Mouse (Mus musculus): Measurements from ENCODE around the gene Chmp1a. TPM values are rescaled to one million over a fixed set of nuclear protein-coding genes. Genes with fewer than 3 reads are reported as not detected.

Chmp1a gene
- polyA plus RNA-seq (2012; rRNA removed), result 64.7 and 76.1 TPM in 2 replicates

DNA sequence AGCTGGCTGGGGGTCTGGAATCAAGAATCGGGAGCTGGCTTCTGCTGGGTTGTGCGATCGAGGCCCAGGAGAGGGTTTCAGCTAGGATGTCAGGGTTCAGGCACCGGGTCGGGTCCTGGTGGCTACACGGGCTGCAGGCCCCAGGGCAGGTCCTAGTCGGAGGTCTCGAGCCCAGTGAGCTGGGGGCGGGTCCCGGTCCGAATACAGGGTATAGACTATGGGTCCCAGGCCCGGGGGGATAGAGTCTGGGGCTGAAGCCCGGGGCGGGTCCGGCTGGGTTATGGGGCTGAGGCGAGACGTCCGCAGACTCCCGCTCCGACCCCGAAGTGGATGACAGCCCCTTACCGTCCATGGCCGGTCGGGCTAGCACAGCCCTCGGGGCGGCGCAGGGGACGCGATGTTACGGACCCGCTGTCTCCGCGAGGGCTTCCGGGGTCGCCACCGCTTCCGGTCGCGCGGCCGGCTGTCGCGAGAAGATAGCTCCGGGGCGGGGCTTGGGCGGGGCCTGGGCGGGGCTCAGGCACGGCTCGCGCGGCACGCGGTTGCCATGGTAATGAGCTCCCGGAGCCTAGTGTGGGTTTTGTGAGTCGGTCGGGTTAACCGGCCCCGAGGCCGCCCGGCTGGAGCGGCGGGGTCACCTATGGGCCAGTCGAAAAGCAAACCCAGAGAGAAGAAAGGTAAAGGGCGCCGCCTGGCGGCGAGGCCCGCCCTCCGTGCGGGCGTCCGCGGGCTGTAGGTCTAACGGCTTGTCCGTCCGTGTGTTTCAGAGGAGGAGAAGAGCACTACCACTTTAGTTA lies at the start of gene Chmp1a, which contains the start of gene Spata33:
Gene Chmp1a (minus strand): TSS at position 443 of the 797 bp plus-strand sequence.
Gene Spata33 (plus strand): TSS at position 512 of the 797 bp plus-strand sequence.

DNA sequence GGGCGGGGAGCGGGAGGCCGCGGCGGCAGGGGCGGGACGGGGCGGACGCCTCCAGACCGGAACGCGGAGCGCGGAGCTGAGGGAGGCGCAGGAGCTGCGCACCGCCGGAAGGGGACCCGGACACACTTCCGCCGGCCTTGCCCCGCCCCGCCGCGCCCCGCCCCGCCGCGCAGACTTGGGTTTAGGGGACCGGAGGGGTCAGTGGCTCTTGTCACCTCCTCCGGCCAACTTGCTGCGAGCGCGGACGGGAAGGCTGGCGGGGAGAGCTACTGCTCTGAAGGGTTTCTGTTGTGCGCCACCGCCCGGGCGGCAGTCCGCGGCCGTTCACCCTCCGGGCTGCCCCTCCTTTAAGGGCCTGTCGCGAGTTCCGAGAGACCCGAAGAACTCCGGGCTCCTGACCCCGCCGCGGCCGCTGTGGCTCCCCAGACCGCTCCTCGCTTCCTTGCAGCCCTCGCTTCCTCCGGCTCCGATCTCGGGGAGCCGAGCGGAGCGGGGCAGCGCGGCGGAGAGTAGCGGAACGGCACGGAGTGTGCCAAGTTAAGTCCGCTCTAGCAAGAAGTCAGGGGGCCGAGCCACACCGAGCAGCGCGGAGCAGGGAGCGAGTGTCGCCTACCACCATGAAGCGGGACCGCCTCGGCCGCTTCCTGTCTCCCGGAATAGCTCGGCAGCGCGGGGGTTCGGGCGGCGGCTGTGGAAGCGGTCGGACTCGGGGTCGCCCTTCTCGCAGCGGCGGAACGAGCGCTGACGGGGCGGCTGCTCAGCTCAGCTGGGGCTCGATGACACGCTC lies 41.7 kb upstream of the Chmp1a start, which contains the start of the genes Zfp276 and Vps9d1:
Gene Zfp276 (plus strand): TSS at position 97 of the 787 bp plus-strand sequence.
Gene Vps9d1 (minus strand): TSS at position 250 of the 787 bp plus-strand sequence.

DNA sequence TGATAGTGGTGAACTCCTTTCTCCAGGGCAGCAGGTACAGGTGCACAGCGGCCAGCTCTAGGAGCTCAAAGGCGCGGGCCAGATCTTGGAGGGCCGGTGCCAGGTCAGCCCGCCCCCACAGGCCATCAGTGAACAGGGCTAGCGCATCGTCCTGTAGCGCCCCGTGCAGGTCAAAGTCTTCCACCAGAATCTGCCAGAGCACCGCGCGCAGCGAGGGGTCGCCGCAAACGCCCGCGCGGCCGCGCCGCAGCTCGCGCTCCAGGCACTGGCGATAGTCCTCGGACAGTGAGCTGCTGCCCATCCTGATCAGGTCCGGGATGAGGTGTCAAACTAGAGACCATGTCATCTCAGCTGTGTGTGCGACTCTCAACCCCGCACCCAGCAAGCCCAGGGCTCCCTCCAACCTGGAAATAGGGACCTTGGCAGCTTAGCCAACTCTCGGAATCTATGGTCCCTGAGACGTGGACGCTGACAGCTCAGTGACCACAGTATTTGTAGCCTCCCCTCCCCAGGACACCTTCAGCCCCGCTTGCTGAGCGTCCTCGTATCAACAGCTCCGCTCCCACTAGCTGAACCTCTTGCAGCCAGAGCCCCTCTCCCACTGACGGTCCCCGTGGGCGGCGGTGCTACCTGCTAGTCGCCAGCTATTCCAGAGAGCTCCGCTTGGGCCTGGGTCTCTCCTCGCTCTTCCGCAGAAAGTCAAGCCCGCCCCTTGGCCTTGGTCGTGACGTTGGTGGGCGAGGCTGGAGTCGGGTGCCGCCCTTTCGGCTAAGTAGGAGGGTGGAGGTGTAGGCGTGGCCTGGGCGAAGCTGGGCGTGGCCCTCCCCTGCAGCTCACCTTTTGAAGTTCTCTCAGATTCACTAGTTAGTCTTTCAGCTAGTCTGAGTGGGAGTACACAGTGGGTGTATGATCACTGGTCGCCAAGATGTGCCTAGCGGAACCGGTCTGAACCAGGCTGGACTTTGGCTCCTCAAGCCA lies 23.2 kb upstream of the Chmp1a start, which contains the start of gene Spata2l:
Gene Spata2l (minus strand): TSS at position 714 of the 978 bp plus-strand sequence.

DNA sequence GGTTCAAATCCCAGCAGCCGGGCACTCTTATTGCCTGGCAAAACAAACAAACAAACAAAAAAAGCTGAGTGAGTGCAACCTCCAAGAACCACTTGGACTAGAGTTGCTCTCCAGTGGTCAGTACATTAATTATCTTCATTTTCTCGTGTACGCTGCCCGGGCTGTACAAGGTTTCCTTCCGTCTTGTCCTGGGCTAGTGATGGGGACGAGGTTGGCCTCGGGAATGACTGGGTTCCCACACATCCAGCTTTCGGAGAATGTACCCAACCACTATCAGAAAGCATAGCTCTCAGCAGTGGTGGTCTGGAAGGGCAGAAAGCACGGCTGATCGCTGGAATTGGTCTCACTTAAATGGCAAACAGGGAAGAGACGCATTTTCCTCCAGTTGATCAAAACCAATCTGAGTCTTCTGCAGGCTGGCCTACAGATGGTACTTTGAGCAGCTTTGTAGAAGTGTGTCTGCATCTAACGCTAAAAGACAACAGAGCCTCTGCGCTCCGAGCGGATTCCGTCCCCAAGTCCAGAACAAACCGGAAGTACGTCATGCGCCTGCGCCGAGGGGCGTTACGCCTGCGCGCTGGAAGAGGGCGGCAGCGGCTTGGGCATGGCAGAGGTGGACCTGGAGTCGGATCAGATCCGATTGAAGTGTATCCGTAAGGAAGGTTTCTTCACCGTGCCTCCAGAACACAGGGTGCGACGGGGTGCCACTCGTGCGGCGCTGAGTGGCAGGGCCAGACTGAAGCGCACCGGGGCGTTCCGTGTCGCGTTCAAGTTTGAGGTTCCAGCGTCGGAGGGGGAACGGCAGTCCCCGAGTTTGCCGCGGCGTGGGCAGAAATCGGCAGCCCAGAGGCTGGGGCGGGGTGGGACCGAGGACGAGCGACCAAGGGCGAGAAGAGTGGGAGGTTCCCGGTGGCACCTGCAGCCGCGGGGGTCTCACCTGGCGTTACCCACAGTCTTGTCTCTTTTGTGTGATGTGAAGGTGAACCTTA lies 12.0 kb upstream of the Chmp1a start, which contains the start of gene Cdk10:
Gene Cdk10 (plus strand): TSS at position 565 of the 989 bp plus-strand sequence.

DNA sequence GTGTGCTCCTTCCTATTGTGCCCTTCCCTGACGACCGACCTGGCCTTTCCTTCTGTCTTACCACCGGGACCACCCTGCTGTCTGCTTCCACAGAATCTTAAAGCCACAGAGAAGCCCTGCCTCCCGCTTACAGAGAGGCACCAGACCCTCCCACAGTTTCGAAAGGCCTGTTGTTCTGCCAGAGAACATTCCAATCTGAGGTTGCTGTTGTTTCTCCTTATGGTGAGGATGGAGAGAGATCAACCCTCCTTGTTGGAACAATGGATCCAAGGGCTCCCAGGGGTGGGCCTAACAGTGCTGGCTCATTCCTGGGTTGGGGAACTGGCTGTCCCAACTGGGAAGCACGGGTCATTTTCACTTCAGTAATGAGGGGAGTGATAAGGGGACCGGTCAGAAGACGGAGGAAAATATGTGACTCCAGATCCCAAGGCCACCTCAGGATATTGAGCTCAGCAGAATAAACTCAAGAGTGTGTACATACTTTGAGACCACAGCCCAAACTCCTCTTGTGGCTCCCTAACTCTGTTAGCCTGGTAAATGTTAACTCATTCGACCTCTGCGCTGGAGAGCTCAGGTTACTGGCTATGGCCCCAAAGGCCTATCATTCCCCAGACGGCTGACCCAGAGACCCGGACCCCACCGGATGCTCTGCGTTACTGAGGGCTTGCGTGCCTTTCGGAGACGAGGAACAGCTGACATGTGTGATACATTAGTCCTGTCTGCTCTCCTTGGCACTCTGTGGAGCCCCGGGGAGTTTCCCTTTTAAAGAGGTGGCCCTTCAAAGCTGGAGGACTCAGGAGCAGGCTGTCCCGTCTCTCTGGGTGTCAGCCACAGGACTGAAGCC lies 26.8 kb downstream of the Chmp1a start, which contains the start of gene Dpep1:
Gene Dpep1 (plus strand): TSS at position 677 of the 844 bp plus-strand sequence.

DNA sequence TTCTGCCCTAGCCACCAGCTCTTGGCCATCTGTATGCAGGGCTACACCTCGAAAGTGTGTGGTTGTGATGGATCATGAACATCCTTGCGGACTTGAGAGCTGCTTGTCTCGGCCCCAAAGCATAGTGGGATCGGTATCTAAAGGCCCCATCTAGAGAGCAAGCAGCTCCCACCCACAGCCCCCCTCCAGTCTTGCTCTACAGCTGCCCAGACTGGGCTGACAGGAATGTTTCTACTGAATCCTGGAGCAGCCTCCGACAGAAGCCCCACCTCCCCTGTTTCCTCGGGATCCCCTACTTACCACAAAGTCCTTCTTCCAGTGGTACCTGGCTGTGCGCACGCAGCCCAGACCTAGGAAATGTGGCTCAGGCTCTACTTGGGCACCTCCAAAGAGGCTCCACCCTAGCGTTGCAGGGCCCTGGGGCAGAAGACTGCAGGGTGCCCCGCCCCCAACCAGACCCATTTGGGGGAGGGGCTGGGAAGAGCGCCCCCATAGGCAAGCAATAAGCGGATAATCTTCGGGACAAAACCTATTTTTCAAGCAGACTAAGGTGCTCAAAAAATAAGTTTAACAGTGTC lies 54.6 kb downstream of the Chmp1a start, which contains the start of gene Sult5a1:
Gene Sult5a1 (minus strand): TSS at position 428 of the 578 bp plus-strand sequence.

Other genes with a start within 250 kb of the Chmp1a start
- gene Ankrd11, start 170.5 kb downstream of the Chmp1a start, polyA plus RNA-seq (2012; rRNA removed), result 16.0 and 23.2 TPM in 2 replicates
- 72.5 and 126 TPM in 2 replicates for gene Spg7, start 149.8 kb downstream of the Chmp1a start, polyA plus RNA-seq (2012; rRNA removed)
- gene Rpl13, start 110.4 kb downstream of the Chmp1a start, polyA plus RNA-seq (2012; rRNA removed), result 1,173 and 2,683 TPM in 2 replicates
- gene Cpne7, start 95.4 kb downstream of the Chmp1a start, polyA plus RNA-seq (2012; rRNA removed), result 0.65 and 0.74 TPM in 2 replicates
- 0.33 and 2.9 TPM in 2 replicates for gene Sult5a1, start 54.4 kb downstream of the Chmp1a start, polyA plus RNA-seq (2012; rRNA removed)
- gene Dpep1, start 26.5 kb downstream of the Chmp1a start, polyA plus RNA-seq (2012; rRNA removed), result 7.0 and 7.4 TPM in 2 replicates
- 0.19 and 0.96 TPM in 2 replicates for gene Spata33, start 69 bp upstream of the Chmp1a start, polyA plus RNA-seq (2012; rRNA removed)
- 25.0 and 25.3 TPM in 2 replicates for gene Cdk10, start 12.1 kb upstream of the Chmp1a start, polyA plus RNA-seq (2012; rRNA removed)
- 4.4 and 7.0 TPM in 2 replicates for gene Spata2l, start 23.5 kb upstream of the Chmp1a start, polyA plus RNA-seq (2012; rRNA removed)
- 12.0 and 14.9 TPM in 2 replicates for gene Zfp276, start 41.4 kb upstream of the Chmp1a start, polyA plus RNA-seq (2012; rRNA removed)
- gene Vps9d1, start 41.6 kb upstream of the Chmp1a start, polyA plus RNA-seq (2012; rRNA removed), result 42.1 and 58.2 TPM in 2 replicates
- 5.6 and 11.0 TPM in 2 replicates for gene Fanca, start 105.8 kb upstream of the Chmp1a start, polyA plus RNA-seq (2012; rRNA removed)
- 26.4 and 34.4 TPM in 2 replicates for gene Spire2, start 120.0 kb upstream of the Chmp1a start, polyA plus RNA-seq (2012; rRNA removed)
- 64.3 and 69.0 TPM in 2 replicates for gene Tcf25, start 161.0 kb upstream of the Chmp1a start, polyA plus RNA-seq (2012; rRNA removed)
- gene Mc1r, start 194.3 kb upstream of the Chmp1a start, polyA plus RNA-seq (2012; rRNA removed), result not detected in 2 replicates
- 7.0 and 9.8 TPM in 2 replicates for gene Tubb3, start 198.7 kb upstream of the Chmp1a start, polyA plus RNA-seq (2012; rRNA removed)
- gene Def8, start 210.8 kb upstream of the Chmp1a start, polyA plus RNA-seq (2012; rRNA removed), result 10.6 and 17.1 TPM in 2 replicates

Measured in stomach, adult 2 months (tissue).